Mouse (Mus musculus) left cerebral cortex, postnatal 10 days (tissue): ENCODE data around the gene Yap1. TPM values are rescaled to one million over a fixed set of nuclear protein-coding genes. Genes with fewer than 3 reads are reported as not detected.
A peak's percentile ranks its signal among the peaks of the same experiment; 100 is the strongest.
"Not testable (repeated sequence)": the region's sequence is repeated elsewhere in the genome, so short reads cannot be mapped to it uniquely, and the experiment has no call there.

Source experiments
- DNase-seq, 2 experiments: peaks; one replicate each; pipeline ENCODE4 v3.0.0; 2021 to 2022; ENCODE audit warnings: low spot score in 2 of 2, mixed read lengths in 1 of 2; ENCODE audit errors: extremely low spot score in 1 of 2
- intact Hi-C: fragments of 180-260 bp; cut with DNase I; formaldehyde crosslinking; loops from one replicate; pipeline ENCODE4 v1.15.1; 2025
- total RNA-seq, 2 experiments: library from RNA; stranded (reverse); gene quantifications; 2 replicates each; pipeline ENCODE4 v1.2.3; 2021

Yap1 gene
- total RNA-seq, 2 experiments from 2014 or later = 13.5 to 13.6 TPM

DNA sequence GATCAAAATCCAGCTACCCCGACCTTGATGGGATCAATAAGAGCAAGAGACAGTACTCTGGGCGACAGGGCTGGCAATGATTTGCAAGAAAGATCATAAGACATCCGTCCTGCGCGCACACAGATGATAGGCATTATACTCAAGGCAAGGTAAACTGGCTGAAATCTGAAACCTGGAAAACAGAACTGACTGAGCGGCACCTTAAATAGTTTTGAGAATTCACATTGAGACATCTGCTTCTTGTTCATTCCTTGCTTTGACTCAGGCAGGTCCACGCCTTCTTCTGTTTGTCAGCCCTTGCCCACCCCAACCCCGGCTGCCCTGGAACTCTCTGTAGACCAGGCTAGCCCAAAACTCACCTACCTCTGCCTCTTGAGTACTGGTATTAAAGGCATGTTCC lies 61.7 kb downstream of the Yap1 start:
- intact Hi-C loops = no loop called here
- DNase-seq = no peak

DNA sequence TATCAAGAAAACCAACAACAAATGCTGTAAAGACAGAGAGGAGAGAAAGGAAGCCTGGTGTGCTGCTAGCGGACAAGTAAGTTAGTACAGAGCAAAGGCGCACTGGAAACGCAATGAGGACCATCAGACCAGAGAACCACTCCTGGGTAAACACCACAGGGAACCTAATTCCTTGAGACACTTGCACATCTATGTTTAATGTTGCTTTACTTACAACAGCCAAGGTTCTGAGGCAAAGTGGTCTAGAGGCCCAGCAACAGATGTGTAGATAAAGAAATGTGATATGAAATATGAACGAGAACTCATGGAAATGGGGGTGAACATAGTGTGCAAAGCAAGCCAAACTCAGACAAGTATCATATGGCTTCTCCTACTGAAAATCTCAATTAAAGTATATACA lies 64.3 kb downstream of the Yap1 start:
- DNase-seq = no peak
- intact Hi-C loops = no loop called here

DNA sequence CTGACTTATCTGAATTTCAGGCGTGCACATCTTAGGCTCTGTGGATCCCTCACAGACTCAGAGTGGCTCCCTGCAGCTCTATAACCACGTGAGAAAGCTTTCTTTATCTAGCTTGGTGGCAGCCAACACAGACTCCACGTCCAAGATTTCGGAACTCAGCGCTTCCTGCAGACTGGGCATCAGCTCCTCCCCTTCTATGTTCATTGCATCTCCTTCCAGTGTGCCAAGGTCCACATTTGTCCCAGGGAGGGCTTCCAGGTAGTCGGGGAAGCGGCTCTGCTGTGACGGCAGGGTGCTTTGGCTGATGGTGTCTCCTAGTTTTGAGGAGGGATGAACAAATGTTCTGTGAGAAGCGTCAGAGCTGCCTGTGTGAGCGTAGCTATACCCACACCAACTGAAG lies 70.0 kb downstream of the Yap1 start:
- intact Hi-C loops = no loop called here

DNA sequence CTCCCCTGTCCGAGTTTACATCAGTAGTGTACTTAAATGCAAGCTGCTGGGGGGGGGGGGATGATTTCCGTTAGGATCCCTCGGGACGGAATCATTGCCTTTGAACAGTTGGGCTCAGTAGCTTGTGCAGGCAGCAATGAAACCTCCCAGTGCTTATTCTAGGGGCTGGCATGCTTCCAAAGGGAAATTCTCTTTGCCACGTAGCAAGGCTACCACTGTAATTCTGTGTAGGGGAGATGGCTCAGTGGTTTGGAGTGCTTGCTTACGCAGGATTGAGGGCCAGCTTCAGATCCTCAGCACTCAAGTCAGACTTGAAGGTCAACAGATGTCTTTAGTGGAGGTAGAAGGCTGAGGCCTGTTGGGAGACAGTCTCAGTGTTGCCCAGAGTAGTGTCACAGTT lies 74.8 kb downstream of the Yap1 start:
- intact Hi-C loops = no loop called here
- DNase-seq = peak in 1 of 2 experiments; percentile 46

More for the DNA sequence above, 70.0 kb downstream of the Yap1 start:
- no peak for DNase-seq

DNA sequence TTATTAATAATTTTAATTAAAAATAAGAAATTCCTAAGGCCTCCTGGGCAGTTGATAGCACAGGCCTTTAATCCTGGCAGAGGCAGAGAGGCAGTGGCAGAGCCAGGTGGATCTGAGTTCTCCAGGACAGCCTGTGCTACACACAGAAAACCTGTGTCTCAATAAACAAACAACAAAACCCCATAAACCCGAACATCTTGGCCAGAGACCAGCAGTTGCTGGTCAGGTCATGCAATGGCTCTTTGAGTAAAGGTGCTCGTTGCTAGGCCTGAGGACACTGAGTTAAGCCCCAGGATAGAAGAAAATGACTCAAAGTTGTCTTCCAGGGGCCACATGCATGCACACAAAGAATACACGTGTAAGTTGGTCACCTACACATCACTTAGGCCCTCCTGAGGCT lies 75.5 kb downstream of the Yap1 start:
- DNase-seq = no peak
- intact Hi-C loops = no loop called here

DNA sequence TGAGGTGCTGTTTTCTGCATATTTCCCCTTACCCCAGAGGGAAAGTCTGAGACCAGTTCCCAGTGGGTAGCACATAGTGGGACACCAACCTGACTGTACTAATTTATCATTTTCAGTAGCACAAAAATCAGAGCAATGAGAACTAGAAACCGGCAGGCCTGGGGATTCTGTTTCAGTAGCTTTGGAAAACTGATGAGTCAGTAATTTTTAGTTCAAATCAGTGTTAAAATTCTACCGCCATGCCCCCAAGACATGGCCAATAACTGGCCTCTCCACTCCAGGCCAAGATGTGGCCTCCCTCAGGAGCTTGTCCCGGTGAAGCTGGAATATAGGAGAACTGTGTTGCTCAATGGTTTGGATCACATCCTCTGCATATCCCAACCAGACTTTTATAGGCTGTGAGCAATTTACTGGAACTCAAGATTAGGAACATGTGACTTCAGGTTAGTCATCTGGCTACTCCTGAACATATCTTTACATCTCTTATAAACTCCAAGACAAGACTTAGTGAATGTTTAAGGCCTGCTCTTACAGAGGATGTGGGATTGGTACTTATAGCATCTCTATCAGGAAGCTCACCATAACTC lies 76.1 kb downstream of the Yap1 start:
- intact Hi-C loops = no loop called here
- DNase-seq = no peak

DNA sequence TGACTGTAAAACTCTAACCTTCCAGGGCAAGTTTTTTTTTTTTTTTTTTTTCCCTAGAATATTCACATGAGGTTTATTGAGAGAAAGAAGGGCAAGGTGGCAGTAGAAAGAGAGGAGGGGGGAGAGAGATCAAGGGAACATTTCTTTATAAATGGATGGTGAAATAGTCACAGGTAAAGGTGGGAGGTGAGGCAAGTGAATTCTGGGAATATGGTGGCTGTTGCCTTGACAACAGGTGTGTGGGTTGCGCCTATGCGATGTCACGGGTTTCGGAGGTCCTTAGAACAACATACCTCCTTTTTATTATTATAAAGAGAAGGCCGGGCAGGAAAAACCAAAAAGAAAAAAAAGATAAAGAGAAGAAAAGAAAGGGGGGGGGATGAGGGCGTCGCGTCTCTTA lies 89.5 kb downstream of the Yap1 start:
- intact Hi-C loops = no loop called here
- DNase-seq = no peak

DNA sequence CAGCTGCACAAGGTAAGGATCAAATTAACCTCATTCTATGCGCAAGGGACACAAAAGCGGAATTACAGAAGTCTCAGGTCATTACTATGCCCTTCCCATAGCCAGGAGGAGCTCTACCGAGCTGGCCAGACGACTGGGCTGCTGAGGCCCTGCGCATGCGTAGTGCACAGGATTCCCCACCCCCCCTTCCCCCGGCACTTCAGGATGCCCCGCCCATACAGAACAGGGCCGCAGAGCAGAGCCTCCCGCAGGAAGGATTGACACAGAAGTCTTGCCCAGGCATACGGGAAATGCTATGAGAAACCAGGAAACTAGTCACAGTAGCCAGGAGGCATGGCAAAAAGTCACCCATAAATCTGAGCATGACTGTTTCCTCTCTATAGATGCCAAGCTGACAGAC lies 89.9 kb downstream of the Yap1 start:
- intact Hi-C loops = no loop called here
- peak in 1 of 2 experiments; percentile 74 for DNase-seq

DNA sequence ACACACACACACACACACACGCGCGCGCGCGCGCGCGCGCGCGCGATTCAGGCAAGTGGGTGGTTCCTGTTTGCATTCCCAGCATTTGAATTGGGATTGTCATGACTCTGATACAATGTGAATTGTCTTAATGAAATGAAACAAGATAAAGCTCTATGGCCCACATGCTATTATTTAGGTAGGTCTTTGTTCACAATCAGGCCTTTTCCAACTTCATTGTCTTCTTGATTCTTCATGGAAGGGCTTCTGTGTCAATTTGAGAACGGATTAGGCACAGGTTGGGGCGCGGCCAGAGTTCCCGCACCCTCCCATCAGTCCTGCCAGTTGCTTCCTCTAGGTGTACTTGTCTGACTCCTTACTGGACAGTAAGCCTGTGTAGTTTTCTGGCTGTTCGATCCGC lies 90.4 kb downstream of the Yap1 start:
- intact Hi-C loops = no loop called here
- no peak for DNase-seq

DNA sequence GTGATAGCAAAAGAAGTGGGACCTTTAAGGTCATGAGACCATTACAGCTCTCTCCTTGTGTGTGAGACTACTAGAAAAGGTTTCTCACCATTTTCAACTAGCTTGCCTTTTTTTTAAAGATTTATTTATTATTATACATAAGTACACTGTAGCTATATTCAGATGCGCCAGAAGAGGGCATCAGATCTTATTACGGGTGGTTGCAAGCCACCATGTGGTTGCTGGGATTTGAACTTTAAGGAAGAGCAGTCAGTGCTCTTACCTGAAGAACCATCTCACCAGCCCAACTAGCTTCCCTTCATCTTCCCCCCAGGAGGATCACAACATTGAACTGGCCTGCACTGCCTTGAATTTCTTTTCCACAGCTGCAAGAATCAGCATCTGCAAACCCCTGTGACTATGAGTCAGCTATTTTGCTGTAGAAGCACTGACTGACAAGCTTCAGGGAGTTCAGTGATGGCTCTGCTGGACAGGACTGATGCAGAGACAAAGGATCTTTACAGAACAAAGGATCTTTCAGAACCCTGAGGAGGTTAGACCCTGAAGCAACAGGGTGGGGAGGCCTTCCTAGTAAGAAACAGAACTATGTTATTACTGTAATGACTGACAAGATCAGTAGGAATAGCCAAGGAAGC lies 96.9 kb downstream of the Yap1 start:
- intact Hi-C loops = loop anchor here (10.0 kb wide), 1 partner anchor 297 kb away; no protein-coding TSS in a partner anchor

DNA sequence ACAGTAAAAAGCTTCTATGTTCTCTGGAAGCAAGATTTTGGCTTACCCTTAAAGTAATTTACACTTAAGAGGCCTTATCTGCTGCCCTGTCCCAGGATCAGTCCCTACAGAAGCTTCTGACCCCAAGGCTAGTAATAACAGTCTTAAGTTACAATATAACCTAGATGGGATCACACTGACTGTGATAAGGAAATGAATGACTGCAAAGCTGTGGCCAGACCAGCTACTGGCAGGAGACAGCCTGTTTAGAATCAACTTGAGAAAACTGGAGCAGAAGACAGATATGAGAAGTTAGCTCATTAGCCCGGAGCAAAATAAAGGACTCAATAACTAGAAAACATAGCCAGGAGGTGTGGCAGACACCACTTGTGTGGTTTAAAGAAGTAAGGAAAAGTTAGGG lies 97.8 kb downstream of the Yap1 start:
- intact Hi-C loops = loop anchor here (10.0 kb wide), 1 partner anchor 298 kb away; no protein-coding TSS in a partner anchor
- DNase-seq = no peak

More for the DNA sequence above, 96.9 kb downstream of the Yap1 start:
- no peak for DNase-seq

DNA sequence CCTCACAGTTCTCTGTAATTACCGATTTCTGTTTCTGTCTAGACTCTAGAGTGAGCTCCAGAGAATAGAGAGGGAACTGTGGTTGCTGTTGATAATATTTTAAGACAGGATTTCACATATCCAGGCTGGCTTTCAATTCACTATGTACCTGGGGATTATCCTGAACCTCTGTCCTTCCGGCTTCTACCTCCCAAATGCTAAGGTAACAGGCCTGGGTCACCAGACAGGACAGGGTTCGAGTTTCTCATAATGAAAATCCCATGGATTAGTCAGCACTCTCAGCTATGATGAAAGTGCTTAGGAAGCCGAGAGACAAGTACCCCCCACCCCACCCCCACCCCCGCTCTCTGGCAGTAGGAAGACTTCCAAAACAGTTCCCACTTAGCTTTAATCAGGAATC lies 100.6 kb downstream of the Yap1 start:
- intact Hi-C loops = loop anchor here (10.0 kb wide), 1 partner anchor 301 kb away; no protein-coding TSS in a partner anchor
- no peak for DNase-seq

DNA sequence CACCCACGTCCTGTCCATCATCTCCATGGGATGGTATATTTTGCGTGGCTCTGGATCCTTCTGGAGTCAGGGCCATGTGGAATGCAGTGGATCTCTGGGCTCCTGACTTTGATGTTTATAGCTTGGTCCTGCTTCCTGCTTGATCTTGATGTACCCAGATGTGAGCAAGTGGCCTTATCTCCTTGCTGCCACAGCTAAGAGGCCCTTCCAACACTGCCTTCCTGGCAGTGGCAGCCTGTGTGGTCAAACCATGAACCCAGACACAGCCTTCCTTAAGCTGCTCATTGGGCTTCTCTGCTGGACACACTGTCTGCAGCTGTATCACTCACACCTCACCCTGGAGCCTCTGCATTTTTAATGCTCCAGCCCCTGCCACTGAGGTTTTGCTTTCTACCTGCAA lies 101.1 kb downstream of the Yap1 start:
- DNase-seq = no peak
- intact Hi-C loops = loop anchor here (10.0 kb wide), 1 partner anchor 302 kb away; no protein-coding TSS in a partner anchor

DNA sequence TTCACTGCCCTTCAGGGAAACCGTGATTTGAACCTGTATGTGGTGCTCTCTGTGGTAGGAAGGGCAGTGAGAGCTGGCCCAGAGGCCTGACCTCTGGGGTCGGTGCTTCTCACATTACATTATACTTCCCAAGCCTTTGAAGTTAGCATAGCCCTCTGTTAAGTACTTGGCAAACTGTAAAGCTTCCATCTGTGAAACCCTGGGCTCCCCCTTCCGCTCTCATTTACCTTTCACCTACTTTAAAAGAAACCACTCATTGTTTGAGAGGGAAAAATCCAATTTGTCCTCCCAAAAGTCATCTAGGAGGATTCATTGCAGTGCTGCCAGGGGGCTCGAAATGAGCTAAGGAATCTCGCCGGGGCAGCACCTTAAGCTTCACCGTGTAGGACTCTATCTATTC lies 102.1 kb downstream of the Yap1 start:
- DNase-seq = peak in 1 of 2 experiments; percentile 27
- intact Hi-C loops = loop anchor here (10.0 kb wide), 1 partner anchor 302 kb away; no protein-coding TSS in a partner anchor

DNA sequence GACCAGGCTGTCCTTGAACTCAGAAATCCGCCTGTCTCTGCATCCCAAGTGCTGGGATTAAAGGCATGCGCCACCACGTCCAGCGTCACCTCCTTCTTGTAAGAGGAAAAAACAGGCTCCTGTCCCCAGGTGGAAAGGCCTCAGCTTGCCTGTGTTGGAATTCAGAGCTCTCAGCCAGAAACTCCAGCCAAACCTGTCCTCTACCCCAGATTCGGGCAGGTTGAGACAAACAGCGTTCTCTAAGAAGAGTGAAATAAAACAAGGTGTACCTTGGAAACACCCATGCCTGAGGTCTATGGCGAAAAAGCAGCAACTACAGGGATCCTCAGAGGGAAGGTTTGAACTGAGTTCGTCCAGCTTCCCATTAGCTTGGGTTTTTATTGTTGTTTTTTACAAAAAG lies 103.4 kb downstream of the Yap1 start:
- intact Hi-C loops = loop anchor here (10.0 kb wide), 1 partner anchor 304 kb away; no protein-coding TSS in a partner anchor
- DNase-seq = no peak

DNA sequence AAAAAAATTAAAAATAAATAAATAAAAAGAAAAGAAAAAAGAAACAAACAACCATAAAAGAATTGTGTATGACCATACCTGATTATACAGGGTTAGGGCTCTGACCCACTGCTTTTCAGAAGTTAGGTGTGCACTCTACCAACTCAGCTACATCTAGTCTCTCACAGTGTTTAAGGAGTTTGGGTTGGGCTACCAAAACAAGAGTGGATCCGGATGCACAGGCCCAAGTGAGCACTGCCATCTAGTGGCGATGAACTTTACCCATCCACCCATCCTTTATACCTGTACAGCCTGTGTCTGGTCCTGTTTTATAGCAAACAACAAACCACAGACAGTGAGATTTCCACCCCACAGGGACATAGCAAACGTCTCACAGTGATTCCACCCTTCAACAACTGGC lies 106.9 kb downstream of the Yap1 start:
- peak; percentile 26 to 73 for DNase-seq
- intact Hi-C loops = loop anchor here (5.0 kb wide), 3 partner anchors 40 to 295 kb away; no protein-coding TSS in a partner anchor

DNA sequence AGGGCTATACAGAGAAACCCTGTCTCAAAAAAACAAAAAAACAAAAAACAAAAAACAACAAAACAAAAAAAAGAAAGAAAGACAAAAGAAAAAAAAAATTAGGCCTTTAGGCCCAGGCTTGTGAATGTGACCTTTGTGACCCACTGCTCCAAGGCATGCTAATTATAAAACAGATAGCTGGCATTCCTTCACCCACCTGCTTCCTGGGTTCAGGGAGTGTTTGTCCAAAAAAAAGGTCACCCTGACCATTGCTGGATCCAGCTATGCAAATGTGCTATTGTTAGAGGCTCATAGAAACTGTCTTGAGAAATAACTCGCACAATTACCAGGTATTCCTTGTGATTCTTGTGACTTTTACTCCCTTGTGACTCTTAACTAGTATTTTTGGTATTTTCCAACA lies 112.6 kb downstream of the Yap1 start:
- intact Hi-C loops, DNase-seq: not testable (repeated sequence)

DNA sequence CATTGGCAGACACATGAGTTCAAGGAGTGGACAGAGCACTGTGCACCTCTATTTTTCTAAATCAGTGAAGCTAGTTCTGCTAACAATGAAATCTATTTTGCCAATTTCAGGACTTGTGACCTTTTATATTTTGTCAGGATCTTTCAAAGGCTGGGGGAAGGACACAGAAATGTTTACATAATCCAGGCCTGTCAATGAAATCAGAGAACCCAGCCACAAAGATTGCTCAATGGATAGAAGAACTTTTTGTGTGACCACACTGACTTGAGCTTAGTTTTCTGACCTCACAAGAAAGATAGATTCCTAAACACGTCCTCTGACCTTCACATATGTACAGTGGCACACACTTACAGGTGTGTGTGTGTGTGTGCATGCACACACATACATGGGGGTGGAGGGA lies 113.2 kb downstream of the Yap1 start:
- no peak for DNase-seq
- intact Hi-C loops = no loop called here

DNA sequence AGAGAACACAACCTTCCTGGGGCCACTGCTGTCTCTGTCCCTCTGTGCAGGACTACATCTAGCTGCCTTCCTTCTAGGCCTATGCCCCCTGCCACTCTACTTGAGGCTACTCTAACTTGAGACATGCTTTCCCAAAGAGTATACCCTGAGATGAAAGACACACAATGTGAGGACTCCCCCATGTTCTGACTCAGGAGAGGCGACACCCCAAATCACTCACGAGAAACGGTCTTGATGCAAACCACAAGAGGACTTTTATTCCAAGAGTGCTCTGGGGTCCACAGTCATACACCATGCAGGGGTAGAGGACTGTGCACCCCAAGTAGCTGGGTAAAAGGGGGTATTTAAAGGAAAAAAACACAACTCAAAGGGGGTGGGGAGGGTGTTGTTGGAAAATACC lies 120.0 kb downstream of the Yap1 start:
- DNase-seq = no peak
- intact Hi-C loops = no loop called here

DNA sequence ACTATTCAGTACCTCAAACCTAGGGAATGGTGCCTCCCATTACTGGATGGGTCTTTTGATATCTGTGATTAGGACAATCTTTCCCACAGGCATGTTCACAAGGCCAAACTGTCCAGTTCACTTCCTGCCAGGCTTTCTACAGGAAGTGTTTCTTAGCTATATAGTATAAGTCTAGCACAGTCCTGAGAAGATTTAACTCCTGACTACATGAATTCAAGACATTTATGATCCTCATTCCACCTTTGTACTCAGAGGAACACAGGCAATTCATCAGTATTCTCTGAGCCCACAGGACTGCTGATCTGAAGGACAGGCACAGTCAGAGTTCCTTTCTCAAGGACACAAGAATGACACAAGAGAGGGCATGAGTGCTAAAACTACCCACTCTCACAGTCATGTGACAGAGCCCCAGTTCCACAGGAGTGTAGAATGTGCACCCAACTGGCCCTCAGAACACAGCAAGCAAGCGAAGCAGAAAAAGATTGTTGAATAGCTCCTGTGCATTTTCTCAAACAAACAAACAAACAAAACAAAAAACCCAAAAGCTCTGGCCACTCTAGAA lies 122.0 kb downstream of the Yap1 start:
- intact Hi-C loops = no loop called here
- DNase-seq = no peak
